Mouse (Mus musculus): ENCODE results near the gene Bach2.

The Bach2 gene

DNA sequence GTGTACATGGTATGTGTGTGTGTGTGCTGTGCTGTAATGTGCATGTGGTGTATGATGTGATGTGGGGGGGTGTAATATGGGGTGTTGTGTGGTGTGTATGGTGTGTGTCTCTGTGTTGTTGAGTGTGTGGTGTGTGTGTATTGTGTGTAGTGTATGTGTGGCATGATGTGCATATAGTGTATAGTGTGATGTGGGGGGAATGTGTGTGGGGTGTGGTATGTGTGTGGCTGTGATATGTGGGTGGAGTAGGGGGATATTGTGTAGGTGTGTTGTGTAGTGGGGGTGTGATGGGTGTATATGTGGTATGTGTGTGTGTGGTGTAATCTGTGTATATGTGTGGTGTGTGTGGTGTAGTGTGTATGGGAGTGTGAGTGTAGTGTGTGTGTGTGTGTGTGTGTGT, 15.0 kb upstream of the Bach2 start:
- in situ Hi-C loops (cut with MboI, MseI), result no loop called here

GRCm38 (mm10) chr4:32225191-32225590, 13.4 kb upstream of the Bach2 start:
- in situ Hi-C loops (cut with MboI, MseI), result loop anchor here in 1 of 2 experiments (25.0 kb wide), 1 partner anchor 563 kb away; no protein-coding TSS in a partner anchor

- in situ Hi-C loops (cut with MboI, MseI), result loop anchor here in 1 of 2 experiments (25.0 kb wide), 1 partner anchor 566 kb away; no protein-coding TSS in a partner anchor
These were observed 10.5 kb upstream of the Bach2 start for GRCm38 (mm10) chr4:32227970-32228557.

DNA sequence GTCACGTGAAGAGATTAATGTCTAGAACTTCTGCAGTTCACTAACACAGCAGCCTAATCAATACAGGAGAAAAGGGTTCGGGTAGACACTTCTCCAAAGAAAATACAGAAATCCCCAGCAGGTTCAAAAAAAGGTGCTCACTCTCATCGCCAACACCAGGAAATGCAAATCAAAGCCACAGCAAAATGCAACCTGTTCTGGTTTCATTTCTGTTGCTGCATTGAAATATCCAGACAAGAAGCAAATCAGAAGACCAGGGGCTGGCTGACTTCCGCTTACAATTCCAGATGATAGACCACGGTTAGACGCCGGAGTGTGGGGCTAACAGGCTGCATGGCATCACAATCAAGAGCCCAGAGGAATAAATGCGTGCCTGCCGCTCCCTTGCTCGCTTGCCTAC, 9.3 kb upstream of the Bach2 start:
- in situ Hi-C loops (cut with MboI, MseI), result loop anchor here in 1 of 2 experiments (25.0 kb wide), 1 partner anchor 567 kb away; no protein-coding TSS in a partner anchor

DNA sequence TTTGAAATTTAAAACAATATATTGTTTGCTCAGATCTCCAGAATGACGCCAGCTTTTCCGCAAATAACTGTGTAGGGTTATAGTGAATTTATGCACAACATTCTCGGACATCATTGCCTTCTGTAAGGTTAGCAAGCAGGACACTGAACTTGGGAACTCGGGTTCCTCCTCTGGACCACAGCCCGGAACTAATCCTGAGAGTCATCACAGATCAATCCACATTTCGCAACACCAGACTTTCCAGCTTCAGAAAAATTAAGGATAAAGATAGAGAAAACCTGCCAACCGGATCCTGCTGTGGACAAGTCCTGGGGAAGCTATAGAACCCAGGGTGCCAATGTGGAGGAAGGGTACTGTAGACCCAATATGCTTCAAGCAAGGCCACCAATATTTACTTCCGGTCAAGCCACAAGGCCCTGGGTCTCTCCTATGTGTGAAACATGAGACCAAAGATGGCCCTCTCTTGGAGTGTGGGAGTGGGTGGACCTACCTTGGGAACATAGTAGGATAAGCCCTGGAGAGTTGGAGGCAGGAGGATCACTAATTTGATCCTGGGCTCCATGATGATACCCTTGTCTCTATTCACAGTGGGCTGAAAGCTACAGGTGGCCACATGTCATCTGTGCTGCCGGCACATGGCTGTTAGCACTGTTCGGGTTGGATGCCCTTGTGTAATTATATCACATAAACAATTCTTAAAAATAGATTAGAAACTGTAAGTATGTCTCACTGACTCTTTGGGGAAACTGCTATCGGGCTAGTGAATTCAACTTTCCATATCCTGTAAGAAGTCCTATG, 7.1 kb upstream of the Bach2 start:
- in situ Hi-C loops (cut with MboI, MseI), result loop anchor here (5.0 to 25.0 kb wide), 4 partner anchors 47 to 569 kb away; no protein-coding TSS in a partner anchor

DNA sequence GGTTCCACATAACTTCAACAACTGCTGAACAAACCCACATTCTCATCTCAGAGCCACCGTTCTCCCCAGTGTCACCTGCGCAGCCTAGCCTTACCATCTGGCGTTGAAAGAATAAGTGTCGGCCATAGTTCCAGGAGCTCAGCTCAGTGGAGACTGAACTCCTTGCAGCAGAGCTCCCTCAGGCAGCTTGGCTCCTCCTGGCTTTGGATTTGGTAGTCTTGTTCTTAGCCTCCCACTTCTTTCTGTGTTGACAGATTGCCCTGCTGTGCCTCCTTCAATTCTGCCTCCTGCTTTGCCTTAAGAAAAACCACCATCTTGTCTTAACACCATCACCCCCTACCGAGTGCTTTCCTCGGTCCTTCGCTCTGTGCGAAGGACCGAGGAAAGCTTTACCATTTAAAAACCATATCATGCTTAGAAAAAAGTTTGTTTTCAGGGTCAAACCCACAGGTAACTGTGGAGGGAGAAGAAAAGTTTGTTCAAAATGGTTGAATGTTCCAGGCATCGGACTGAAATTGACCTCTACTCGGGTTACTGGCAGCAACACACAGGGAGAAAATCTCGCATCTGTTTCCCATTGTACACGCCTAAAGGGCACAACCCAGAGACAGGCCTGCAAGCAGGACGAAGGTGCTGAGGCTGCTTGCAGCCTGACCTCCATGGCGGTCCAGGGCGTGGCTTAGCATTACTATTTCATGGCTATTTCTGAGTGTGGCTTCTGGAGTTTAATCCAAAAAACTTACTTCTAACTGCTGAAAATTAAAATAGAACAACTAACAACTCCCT, 2.5 kb upstream of the Bach2 start:
- in situ Hi-C loops (cut with MboI, MseI), result loop anchor here (10.0 to 25.0 kb wide), 2 partner anchors 51 to 574 kb away; no protein-coding TSS in a partner anchor

GRCm38 (mm10) chr4:32238921-32239748, 531 bp downstream of the Bach2 start:
- in situ Hi-C loops (cut with MboI, MseI), result loop anchor here (10.0 to 25.0 kb wide), 2 partner anchors 54 to 577 kb away; no protein-coding TSS in a partner anchor

GRCm38 (mm10) chr4:32239749-32240131, 1.1 kb downstream of the Bach2 start:
- in situ Hi-C loops (cut with MboI, MseI), result loop anchor here (5.0 to 25.0 kb wide), 3 partner anchors 55 to 577 kb away; no protein-coding TSS in a partner anchor

- in situ Hi-C loops (cut with MboI, MseI), result loop anchor here (5.0 to 25.0 kb wide), 2 partner anchors 78 to 578 kb away; no protein-coding TSS in a partner anchor
These were observed 1.9 kb downstream of the Bach2 start for GRCm38 (mm10) chr4:32240457-32241030.

GRCm38 (mm10) chr4:32241351-32241980, 2.9 kb downstream of the Bach2 start:
- in situ Hi-C loops (cut with MboI, MseI), result loop anchor here (5.0 to 25.0 kb wide), 2 partner anchors 79 to 579 kb away; no protein-coding TSS in a partner anchor

DNA sequence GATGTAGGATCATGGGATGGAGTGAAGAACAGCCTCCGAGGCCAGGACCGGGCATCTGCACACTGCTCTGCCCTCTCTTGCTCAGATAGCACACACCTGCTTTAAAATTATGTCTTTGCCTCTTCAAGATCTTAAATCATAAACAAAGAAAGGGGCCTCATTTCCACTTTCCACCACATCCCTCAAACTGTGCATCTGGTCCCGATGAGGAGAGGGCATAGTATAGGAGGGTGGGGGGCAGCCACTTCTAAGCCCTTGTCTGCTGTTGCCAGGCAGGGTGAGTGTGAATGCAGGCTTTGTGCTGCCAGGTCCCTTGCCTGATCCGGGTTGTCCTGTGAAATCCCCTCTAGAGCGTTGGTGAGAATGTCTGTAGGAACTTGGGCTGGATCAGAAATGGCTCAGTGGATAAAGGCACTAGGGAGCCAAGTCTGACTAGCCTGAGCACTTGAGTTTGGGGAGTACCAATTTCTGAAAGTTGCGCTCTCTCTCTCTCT, 3.6 kb downstream of the Bach2 start:
- in situ Hi-C loops (cut with MboI, MseI), result loop anchor here (5.0 to 25.0 kb wide), 2 partner anchors 80 to 580 kb away; no protein-coding TSS in a partner anchor

DNA sequence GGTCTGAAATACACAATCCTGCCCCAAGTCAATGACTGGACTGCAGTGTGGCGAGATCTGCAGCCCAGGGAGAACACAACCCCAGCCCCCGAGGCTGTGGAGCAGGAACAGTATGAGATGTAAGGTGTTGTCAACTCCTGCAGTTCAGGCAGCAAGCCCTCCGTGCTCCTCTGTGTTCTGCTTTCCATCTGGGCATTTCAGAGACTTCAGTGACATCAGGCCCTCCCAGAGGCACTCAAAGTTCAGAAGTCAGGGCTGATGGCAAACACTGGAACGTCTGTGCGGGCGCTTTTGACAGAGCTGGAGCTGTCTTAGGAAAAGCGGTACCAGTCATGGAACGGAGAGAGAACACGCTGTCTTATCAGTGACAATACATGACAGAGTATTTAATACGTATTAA, 4.9 kb downstream of the Bach2 start:
- in situ Hi-C loops (cut with MboI, MseI), result loop anchor here (5.0 to 25.0 kb wide), 2 partner anchors 81 to 581 kb away; no protein-coding TSS in a partner anchor

GRCm38 (mm10) chr4:32244092-32244745, 5.6 kb downstream of the Bach2 start:
- in situ Hi-C loops (cut with MboI, MseI), result loop anchor here (5.0 to 25.0 kb wide), 2 partner anchors 82 to 582 kb away; no protein-coding TSS in a partner anchor

- in situ Hi-C loops (cut with MboI, MseI), result loop anchor here (5.0 to 25.0 kb wide), 2 partner anchors 188 to 583 kb away; no protein-coding TSS in a partner anchor
These were observed 7.0 kb downstream of the Bach2 start for GRCm38 (mm10) chr4:32245586-32245985.

GRCm38 (mm10) chr4:32246020-32246419, 7.4 kb downstream of the Bach2 start:
- in situ Hi-C loops (cut with MboI, MseI), result loop anchor here (5.0 to 25.0 kb wide), 2 partner anchors 189 to 584 kb away; no protein-coding TSS in a partner anchor

DNA sequence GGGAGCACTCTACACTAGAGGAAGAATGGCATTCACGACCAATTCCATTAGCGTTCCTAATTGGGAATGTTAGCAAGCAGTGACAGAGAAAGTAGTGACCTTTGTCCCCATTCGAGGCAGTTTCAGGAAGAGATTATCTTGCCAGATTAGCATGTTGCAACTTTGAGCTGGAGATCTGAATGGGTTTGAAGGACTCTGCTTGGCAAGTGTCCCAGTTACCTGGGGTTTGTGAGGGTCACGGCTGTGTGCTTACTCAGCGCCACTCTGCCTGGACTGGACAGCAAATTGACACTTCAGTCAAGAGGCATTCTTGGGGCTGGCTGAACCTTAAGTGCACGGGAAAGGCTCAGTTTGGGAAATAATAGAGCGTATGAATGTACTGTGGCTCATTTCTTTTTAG, 8.2 kb downstream of the Bach2 start:
- in situ Hi-C loops (cut with MboI, MseI), result loop anchor here (5.0 to 25.0 kb wide), 2 partner anchors 190 to 584 kb away; no protein-coding TSS in a partner anchor

DNA sequence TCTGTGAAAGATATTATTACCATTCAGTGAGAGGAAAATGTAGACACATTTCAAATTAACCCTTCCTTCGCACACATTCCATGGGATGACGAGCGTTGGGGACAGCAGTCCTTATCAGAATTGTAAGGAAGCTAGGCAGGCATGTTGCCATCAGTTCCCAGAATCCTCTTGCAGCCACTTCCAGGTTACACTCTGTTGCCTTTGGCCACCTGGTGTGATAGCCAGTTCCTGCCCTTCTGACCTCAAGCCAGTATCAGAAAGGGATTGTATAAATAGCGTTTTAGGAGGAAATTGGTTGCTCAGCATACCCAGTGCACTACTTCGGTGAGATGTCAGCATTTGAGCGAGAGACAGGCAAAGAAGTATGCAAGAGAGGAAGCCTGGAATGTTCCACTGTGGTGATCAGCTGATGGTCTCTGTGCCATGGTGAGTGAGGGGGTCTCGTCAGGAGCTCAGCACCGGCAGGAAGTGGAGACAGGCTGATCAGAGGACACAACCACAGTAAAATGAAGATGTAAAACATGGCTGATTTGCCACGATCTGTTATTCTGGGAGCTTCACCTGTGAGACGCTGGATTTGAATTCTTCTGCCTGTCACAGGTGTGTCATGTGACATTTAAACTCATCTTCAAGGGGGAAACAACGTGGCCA, 9.0 kb downstream of the Bach2 start:
- in situ Hi-C loops (cut with MboI, MseI), result loop anchor here (5.0 to 25.0 kb wide), 2 partner anchors 190 to 585 kb away; no protein-coding TSS in a partner anchor

- in situ Hi-C loops (cut with MboI, MseI), result loop anchor here (5.0 to 25.0 kb wide), 2 partner anchors 191 to 586 kb away; no protein-coding TSS in a partner anchor
These were observed 9.6 kb downstream of the Bach2 start for GRCm38 (mm10) chr4:32248236-32248635.
